Mouse (Mus musculus) T-helper 17 cell (primary cell): Measurements from ENCODE around the gene Cacna1d.

Experiments
- in situ Hi-C, 2 experiments: fragments of 300-600 bp; cut with MboI, MseI; formaldehyde crosslinking; loops; 1 replicate in 1 of 2; 2 replicates in 1 of 2; pipeline ENCODE4 v1.15.1; 2025; ENCODE audit warnings: high pct_unique_total_duplicates in 2 of 2

The Cacna1d gene

GRCm38 (mm10) chr14:30106550-30106949, 384.7 kb downstream of the Cacna1d start:
- in situ Hi-C loops = no loop called here

- in situ Hi-C loops = no loop called here
Observed at GRCm38 (mm10) chr14:30105551-30105950, 385.7 kb downstream of the Cacna1d start.

GRCm38 (mm10) chr14:30103946-30104536, 387.2 kb downstream of the Cacna1d start:
- in situ Hi-C loops = no loop called here

GRCm38 (mm10) chr14:30097239-30097638, 394.0 kb downstream of the Cacna1d start:
- in situ Hi-C loops = loop anchor here in 1 of 2 experiments (5.0 kb wide), 2 partner anchors 85 to 100 kb away; no protein-coding TSS in a partner anchor

GRCm38 (mm10) chr14:30092426-30092825, 398.8 kb downstream of the Cacna1d start:
- in situ Hi-C loops = loop anchor here in 1 of 2 experiments (5.0 kb wide), 1 partner anchor 55 kb away; no protein-coding TSS in a partner anchor

GRCm38 (mm10) chr14:30092021-30092420, 399.2 kb downstream of the Cacna1d start:
- in situ Hi-C loops = loop anchor here in 1 of 2 experiments (5.0 kb wide), 1 partner anchor 55 kb away; no protein-coding TSS in a partner anchor

GRCm38 (mm10) chr14:30079729-30080128, 411.5 kb downstream of the Cacna1d start:
- in situ Hi-C loops = no loop called here

GRCm38 (mm10) chr14:30078115-30078808, 413.0 kb downstream of the Cacna1d start:
- in situ Hi-C loops = no loop called here

GRCm38 (mm10) chr14:30075268-30075887, 415.9 kb downstream of the Cacna1d start:
- in situ Hi-C loops = no loop called here

GRCm38 (mm10) chr14:30068566-30068965, 422.7 kb downstream of the Cacna1d start:
- in situ Hi-C loops = no loop called here

GRCm38 (mm10) chr14:30066752-30067151, 424.5 kb downstream of the Cacna1d start:
- in situ Hi-C loops = no loop called here

- in situ Hi-C loops = no loop called here
Observed at GRCm38 (mm10) chr14:30064864-30065263, 426.4 kb downstream of the Cacna1d start.

- in situ Hi-C loops = no loop called here
Observed at GRCm38 (mm10) chr14:30056031-30056766, 435.1 kb downstream of the Cacna1d start.

- in situ Hi-C loops = no loop called here
Observed at GRCm38 (mm10) chr14:30054922-30055321, 436.3 kb downstream of the Cacna1d start.

GRCm38 (mm10) chr14:30050280-30050679, 441.0 kb downstream of the Cacna1d start:
- in situ Hi-C loops = no loop called here

- in situ Hi-C loops = no loop called here
Observed at GRCm38 (mm10) chr14:30048049-30048448, 443.2 kb downstream of the Cacna1d start.

GRCm38 (mm10) chr14:30046976-30047375, 444.3 kb downstream of the Cacna1d start:
- in situ Hi-C loops = no loop called here

- in situ Hi-C loops = no loop called here
Observed at GRCm38 (mm10) chr14:30045704-30046220, 445.5 kb downstream of the Cacna1d start.

GRCm38 (mm10) chr14:30045239-30045638, 446.0 kb downstream of the Cacna1d start:
- in situ Hi-C loops = no loop called here

- in situ Hi-C loops = no loop called here
Observed at GRCm38 (mm10) chr14:30043356-30043940, 447.8 kb downstream of the Cacna1d start.

- in situ Hi-C loops = no loop called here
Observed at GRCm38 (mm10) chr14:30041836-30042235, 449.4 kb downstream of the Cacna1d start.
